Mouse (Mus musculus) MEL (cell line): Measurements from ENCODE around the gene Lrrn4cl. TPM values are rescaled to one million over a fixed set of nuclear protein-coding genes. Genes with fewer than 3 reads are reported as not detected.

Experiments used
- DNase-seq: peaks from one replicate; pipeline ENCODE4 v3.0.0; 2011; ENCODE audit warnings: low read depth, low spot score
- H3K27ac ChIP-seq: 2 replicates; pipeline ENCODE4 v1.5.1; 2012; ENCODE audit warnings: low read depth, mild to moderate bottlenecking, control low read depth, low read length, moderate library complexity; ENCODE audit not compliant: control insufficient read depth
- H3K27me3 ChIP-seq, 2 experiments: fragments of 150-350 bp in 1 of 2; sonication (generic) in 1 of 2; 2 replicates each; pipeline ENCODE4 v1.6.1; 2012; ENCODE audit warnings: low read length in 2 of 2, mild to moderate bottlenecking in 2 of 2, improper control_type of control experiment in 1 of 2, moderate library complexity in 1 of 2; ENCODE audit not compliant: insufficient read depth in 2 of 2, control insufficient read depth in 1 of 2
- H3K36me3 ChIP-seq, 2 experiments: 2 replicates each; pipeline ENCODE4 v1.6.1; 2012 to 2014; ENCODE audit warnings: low read length in 2 of 2, improper control_type of control experiment in 1 of 2, inconsistent platforms in 1 of 2, mild to moderate bottlenecking in 1 of 2; ENCODE audit not compliant: insufficient read depth in 2 of 2, control insufficient read depth in 1 of 2
- H3K4me1 ChIP-seq, 2 experiments: fragments of 150-350 bp in 1 of 2; sonication (generic) in 1 of 2; 2 replicates each; pipeline ENCODE4 v1.6.1; 2012; ENCODE audit warnings: low read length in 2 of 2, improper control_type of control experiment in 1 of 2, mild to moderate bottlenecking in 1 of 2; ENCODE audit not compliant: insufficient read depth in 2 of 2, control insufficient read depth in 1 of 2
- H3K4me3 ChIP-seq, 2 experiments: fragments of 150-350 bp in 1 of 2; sonication (generic) in 1 of 2; 2 replicates each; pipeline ENCODE4 v1.5.1; 2012; ENCODE audit warnings: low read depth in 2 of 2, low read length in 2 of 2, mild to moderate bottlenecking in 2 of 2, moderate library complexity in 2 of 2, control low read depth in 1 of 2, improper control_type of control experiment in 1 of 2; ENCODE audit not compliant: control insufficient read depth in 1 of 2, insufficient read depth in 1 of 2
- H3K79me2 ChIP-seq: 2 replicates; pipeline ENCODE4 v1.6.1; 2012; ENCODE audit warnings: mild to moderate bottlenecking, low read length, moderate library complexity; ENCODE audit not compliant: control insufficient read depth, poor library complexity, insufficient read depth
- H3K9ac ChIP-seq: 2 replicates; pipeline ENCODE4 v1.6.1; 2012; ENCODE audit warnings: low read depth, mild to moderate bottlenecking, control low read depth, low read length, moderate library complexity; ENCODE audit not compliant: control insufficient read depth, poor library complexity, severe bottlenecking
- H3K9me3 ChIP-seq: fragments of 150-350 bp; sonication (generic); replicated peaks from 2 replicates; pipeline ENCODE4 v1.6.1; 2012; ENCODE audit warnings: mild to moderate bottlenecking, low read length, improper control_type of control experiment, moderate library complexity; ENCODE audit not compliant: insufficient read depth
- CTCF ChIP-seq, 3 experiments: IDR thresholded peaks in 2 of 3; conservative IDR thresholded peaks in 1 of 3; 2 replicates each; pipeline ENCODE4 v1.5.1; 2011 to 2012; ENCODE audit warnings: low read length in 3 of 3, low read depth in 2 of 3, mild to moderate bottlenecking in 2 of 3, improper control_type of control experiment in 1 of 3, inconsistent platforms in 1 of 3, mixed read lengths in 1 of 3, moderate library complexity in 1 of 3; ENCODE audit not compliant: control insufficient read depth in 1 of 3, insufficient read depth in 1 of 3, poor library complexity in 1 of 3, severe bottlenecking in 1 of 3
- E2F4 ChIP-seq: IDR thresholded peaks from 2 replicates; pipeline ENCODE4 v1.6.1; 2011; ENCODE audit warnings: low read depth, low read length, improper control_type of control experiment, borderline replicate concordance
- ETS1 ChIP-seq: IDR thresholded peaks from 2 replicates; pipeline ENCODE4 v1.6.1; 2012; ENCODE audit warnings: low read depth, mild to moderate bottlenecking, inconsistent platforms, low read length, improper control_type of control experiment, moderate library complexity
- GABPA ChIP-seq: IDR thresholded peaks from 2 replicates; pipeline ENCODE4 v1.6.1; 2012; ENCODE audit warnings: low read depth, mild to moderate bottlenecking, inconsistent platforms, low read length, improper control_type of control experiment, moderate library complexity
- GATA1 ChIP-seq: IDR thresholded peaks from 2 replicates; pipeline ENCODE4 v1.6.1; 2011; ENCODE audit warnings: low read depth, low read length, improper control_type of control experiment
- HCFC1 ChIP-seq: IDR thresholded peaks from 2 replicates; pipeline ENCODE4 v1.6.1; 2012; ENCODE audit warnings: low read depth, mild to moderate bottlenecking, inconsistent platforms, low read length, improper control_type of control experiment, moderate library complexity
- MXI1 ChIP-seq: IDR thresholded peaks from 2 replicates; pipeline ENCODE4 v1.6.1; 2011; ENCODE audit warnings: mild to moderate bottlenecking, low read depth, low read length, improper control_type of control experiment
- NELFE ChIP-seq: IDR thresholded peaks from 2 replicates; pipeline ENCODE4 v1.6.1; 2011; ENCODE audit warnings: low read depth, low read length, improper control_type of control experiment
- NRF1 ChIP-seq: IDR thresholded peaks from 2 replicates; pipeline ENCODE4 v1.6.1; 2014; ENCODE audit warnings: low read depth, mild to moderate bottlenecking, inconsistent platforms, low read length, improper control_type of control experiment, moderate library complexity; ENCODE audit not compliant: poor library complexity, insufficient read depth, severe bottlenecking
- POLR2A ChIP-seq, 2 experiments: IDR thresholded peaks; 2 replicates each; pipeline ENCODE4 v1.6.1; 2011 to 2012; ENCODE audit warnings: low read length in 2 of 2, mild to moderate bottlenecking in 2 of 2, control low read depth in 1 of 2, improper control_type of control experiment in 1 of 2, low read depth in 1 of 2, moderate library complexity in 1 of 2; ENCODE audit not compliant: control insufficient read depth in 1 of 2, insufficient read depth in 1 of 2, poor library complexity in 1 of 2
- POLR2AphosphoS2 ChIP-seq: IDR thresholded peaks from 2 replicates; pipeline ENCODE4 v1.6.1; 2011; ENCODE audit warnings: low read length, improper control_type of control experiment
- RCOR1 ChIP-seq: IDR thresholded peaks from 2 replicates; pipeline ENCODE4 v1.6.1; 2012; ENCODE audit warnings: low read depth, mild to moderate bottlenecking, inconsistent platforms, low read length, improper control_type of control experiment
- SIN3A ChIP-seq: IDR thresholded peaks from 2 replicates; pipeline ENCODE4 v1.6.1; 2012; ENCODE audit warnings: low read length, improper control_type of control experiment, inconsistent platforms
- TBP ChIP-seq: IDR thresholded peaks from 2 replicates; pipeline ENCODE4 v1.8.0; 2011; ENCODE audit warnings: low read depth, low read length, improper control_type of control experiment
- ZKSCAN1 ChIP-seq: IDR thresholded peaks from 2 replicates; pipeline ENCODE4 v1.6.1; 2012; ENCODE audit warnings: low read depth, mild to moderate bottlenecking, inconsistent platforms, low read length, improper control_type of control experiment, moderate library complexity
- polyA plus RNA-seq, 2 experiments: library from polyadenylated mRNA; stranded (reverse) in 1 of 2; unstranded in 1 of 2; fragments of >175 nt in 1 of 2; fragments of >200 nt in 1 of 2; gene quantifications; 2 replicates each; pipeline versions ENCODE4 v1.2.1 to v1.2.4; 2012; ENCODE audit warnings: low replicate concordance in 2 of 2, low read depth in 1 of 2; ENCODE audit not compliant: insufficient read length in 2 of 2, insufficient read depth in 1 of 2, missing spikeins in 1 of 2
- total RNA-seq: library from RNA; depleted of rRNA; stranded (reverse); fragments of 300-350 nt; gene quantifications from 2 replicates; pipeline ENCODE4 v1.2.3, GENCODE M21; 2012

The Lrrn4cl gene
- total and polyA plus RNA-seq, 3 experiments = 0.15 to 0.54 TPM; not detected in 1

- TF ChIP-seq MXI1 = peak; percentile 48
Observed at GRCm38 (mm10) chr19:8839908-8840791, 10.4 kb upstream of the Lrrn4cl start (continued).

- peak overlapping the region; percentile 77 to 96 for H3K4me3 ChIP-seq
- no peak overlapping the region for H3K27ac ChIP-seq
- no peaks in the 10 kb centered on the region for H3K9me3 ChIP-seq
- no peak for TF ChIP-seq E2F4
- TF ChIP-seq HCFC1 = no peak
- TF ChIP-seq CTCF (IDR thresholded peaks at IDR 0.05 in 2 of 3, conservative IDR thresholded peaks at IDR 0.05 in 1 of 3; ENCODE audit: control insufficient read depth in 1 of 3, insufficient read depth in 1 of 3, low read depth in 2 of 3, low read length in 3 of 3, poor library complexity in 1 of 3, severe bottlenecking in 1 of 3) = no peak
- TF ChIP-seq NRF1 = no peak
- no peak for TF ChIP-seq GABPA
- no peak for TF ChIP-seq GATA1
- TF ChIP-seq SIN3A = no peak
- TF ChIP-seq RCOR1 = no peak
- TF ChIP-seq ZKSCAN1 = no peak
- no peak for TF ChIP-seq POLR2AphosphoS2
- TF ChIP-seq TBP = no peak
- no peak for DNase-seq
- H3K4me1 ChIP-seq = peaks cover 3 to 17% of the 10 kb centered on the region in 2 experiments
- peak overlapping the region; percentile 83 for H3K9ac ChIP-seq
- H3K27me3 ChIP-seq = no peaks in the 10 kb centered on the region
- no peaks in the 10 kb centered on the region; the same call in 1 of the 2 replicates for H3K79me2 ChIP-seq
- H3K36me3 ChIP-seq = peaks cover 2 to 14% of the 10 kb centered on the region in 2 experiments
Observed at GRCm38 (mm10) chr19:8841012-8841411, 9.6 kb upstream of the Lrrn4cl start.

GRCm38 (mm10) chr19:8842961-8843360, 7.6 kb upstream of the Lrrn4cl start:
- Histone ChIP-seq H3K27me3 (no peaks in the 10 kb centered on the region), H3K27ac (no peak overlapping the region), H3K4me1 (peaks cover 3 to 14% of the 10 kb centered on the region in 2 experiments), H3K36me3 (peaks cover 2 to 9% of the 10 kb centered on the region in 2 experiments), H3K4me3 (no peak overlapping the region), H3K9ac (no peak overlapping the region), H3K79me2 (no peaks in the 10 kb centered on the region; the same call in 1 of the 2 replicates), H3K9me3 (no peaks in the 10 kb centered on the region)
- TF ChIP-seq NELFE (no peak), ETS1 (no peak), POLR2A (IDR thresholded peaks at IDR 0.05; ENCODE audit: control insufficient read depth in 1 of 2, insufficient read depth in 1 of 2, low read depth in 1 of 2, low read length in 2 of 2, poor library complexity in 1 of 2) (no peak), ZKSCAN1 (no peak), TBP (no peak)
- no peak for DNase-seq
